Mouse (Mus musculus) liver, adult 2 months (tissue): ENCODE measurements around the gene Amn1.

ENCODE experiments used
- CTCF ChIP-seq: fragments of 200-500 bp; IDR thresholded peaks from 2 replicates; pipeline ENCODE4 v1.5.1; 2011; ENCODE audit warnings: low read depth, low read length, control low read depth
- POLR2A ChIP-seq: fragments of 200-500 bp; IDR thresholded peaks from 2 replicates; pipeline ENCODE4 v1.6.1; 2011; ENCODE audit warnings: low read length, control low read depth; ENCODE audit not compliant: insufficient read depth; ENCODE audit errors: extremely low read depth

DNA sequence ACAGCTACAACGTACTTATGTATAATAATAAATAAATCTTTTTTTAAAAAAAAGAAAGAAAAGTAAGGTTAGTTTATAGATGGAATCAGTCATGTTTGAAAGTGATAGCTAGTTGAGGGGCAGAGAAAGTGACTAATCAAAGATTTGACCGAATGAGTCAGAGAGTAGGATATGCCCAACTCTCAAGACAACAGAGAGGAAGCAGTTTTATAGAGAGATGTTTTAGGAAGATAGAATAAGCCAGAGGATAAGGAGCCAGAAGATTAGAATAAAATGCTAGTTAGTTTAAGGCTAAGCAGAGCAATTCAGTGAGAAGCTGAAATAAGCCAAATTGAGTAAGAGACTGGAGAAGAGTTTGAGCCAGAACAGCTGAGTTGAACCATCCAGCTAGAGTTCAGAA, 36.4 kb downstream of the Amn1 start:
- TF ChIP-seq POLR2A (no peak), CTCF (no peak)
